ENCODE assay signal across 31 mouse cellular contexts in the genomic region with DNA sequence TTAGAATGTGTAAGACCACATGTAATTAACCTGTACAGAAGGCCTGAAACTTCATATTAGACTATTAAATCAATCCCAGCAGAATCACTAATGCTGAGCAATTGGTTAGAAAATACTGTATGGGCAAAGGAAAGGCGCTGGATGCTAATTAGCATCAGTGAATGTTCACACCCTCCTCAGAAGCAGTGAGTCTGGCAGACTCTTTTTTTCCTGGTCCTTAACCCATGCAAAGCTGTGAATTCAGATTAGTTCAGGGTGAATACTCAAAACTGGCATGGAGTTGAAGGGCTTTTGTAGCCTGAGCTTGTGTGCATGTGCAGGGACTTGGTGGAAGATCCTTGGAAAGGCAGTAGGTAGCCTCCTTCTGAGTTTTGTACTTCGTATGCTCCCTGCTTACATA.
DNase-seq lines count a peak whose midpoint lies in the region; ATAC-seq and TF ChIP-seq lines count a peak whose summit lies in the region.
"Had no signal": no experiment of that assay in that cellular context is flagged by ENCODE, and none has a peak within 500 bp of the region (broad histone marks: within the 10 kb centered on the region; RNA-seq: fewer than 3 reads in every experiment).

No protein-coding gene starts in this region.

- no peak overlapping the region for H3K4me3 ChIP-seq in midbrain, embryonic 14.5 days (replicated peaks; ENCODE audit: low read depth, low read length)
- H3K4me3 ChIP-seq in midbrain, embryonic 16.5 days (ENCODE audit: low read depth, low read length), result no peak overlapping the region
- no peak overlapping the region for H3K4me3 ChIP-seq in forebrain, embryonic 11.5 days (ENCODE audit: low read depth, low read length)
- H3K4me3 ChIP-seq in forebrain, embryonic 14.5 days (ENCODE audit: low read depth, low read length), result no peak overlapping the region
- no peak overlapping the region for H3K4me3 ChIP-seq in forebrain, postnatal 0 days (ENCODE audit: low read depth, low read length)
- H3K4me3 ChIP-seq in layer of hippocampus, adult 2 months, result no peak overlapping the region
- H3K4me3 ChIP-seq: embryonic facial prominence, embryonic 13.5 days; erythroblast, embryonic 14.5 days; gastrocnemius, adult 2 months; heart, embryonic 12.5 days; heart, embryonic 15.5 days had no signal

- no peak overlapping the region for H3K27ac ChIP-seq in midbrain, embryonic 14.5 days (replicated peaks; ENCODE audit: low read depth, low read length)
- H3K27ac ChIP-seq in midbrain, embryonic 16.5 days (ENCODE audit: low read length), result no peak overlapping the region
- peak overlapping the region; percentile 55; the same call in 1 of the 2 replicates for H3K27ac ChIP-seq in forebrain, embryonic 11.5 days (ENCODE audit: low read depth, low read length)
- peak overlapping the region; percentile 52; the same call in 1 of the 2 replicates for H3K27ac ChIP-seq in forebrain, embryonic 14.5 days (ENCODE audit: low read depth, low read length)
- no peak overlapping the region for H3K27ac ChIP-seq in forebrain, postnatal 0 days (ENCODE audit: low read depth, low read length)
- H3K27ac ChIP-seq in layer of hippocampus, adult 2 months, result no peak overlapping the region
- H3K27ac ChIP-seq: embryonic facial prominence, embryonic 13.5 days; gastrocnemius, adult 2 months; heart, embryonic 15.5 days; hindbrain, embryonic 14.5 days; hindbrain, postnatal 0 days had no signal

- H3K9me3 ChIP-seq in midbrain, embryonic 14.5 days (ENCODE audit: control insufficient read depth, low read length), result no peaks in the 10 kb centered on the region
- no peaks in the 10 kb centered on the region; the same call in 1 of the 2 replicates for H3K9me3 ChIP-seq in midbrain, embryonic 16.5 days (replicated peaks; ENCODE audit: control insufficient read depth, low read length, poor library complexity, severe bottlenecking)
- H3K9me3 ChIP-seq in forebrain, embryonic 11.5 days (ENCODE audit: control insufficient read depth, low read length), result peaks cover 2% of the 10 kb centered on the region; the same call in 1 of the 2 replicates
- no peaks in the 10 kb centered on the region for H3K9me3 ChIP-seq in forebrain, embryonic 14.5 days (replicated peaks; ENCODE audit: control insufficient read depth, low read length)
- no peaks in the 10 kb centered on the region for H3K9me3 ChIP-seq in forebrain, postnatal 0 days (ENCODE audit: low read length)
- H3K9me3 ChIP-seq: heart, embryonic 12.5 days; heart, embryonic 15.5 days had no signal

- no peak overlapping the region for H3K9ac ChIP-seq in midbrain, embryonic 14.5 days (replicated peaks; ENCODE audit: low read length)
- H3K9ac ChIP-seq in midbrain, embryonic 16.5 days (ENCODE audit: low read depth, low read length), result no peak overlapping the region
- no peak overlapping the region for H3K9ac ChIP-seq in forebrain, embryonic 11.5 days (ENCODE audit: low read length)
- H3K9ac ChIP-seq in forebrain, embryonic 14.5 days (ENCODE audit: low read length), result no peak overlapping the region
- H3K9ac ChIP-seq in forebrain, postnatal 0 days, result no peak overlapping the region
- H3K9ac ChIP-seq: embryonic facial prominence, embryonic 13.5 days; heart, embryonic 12.5 days; heart, embryonic 15.5 days; hindbrain, embryonic 14.5 days had no signal

- H3K36me3 ChIP-seq in midbrain, embryonic 14.5 days (ENCODE audit: control insufficient read depth, insufficient read depth, low read length), result no peaks in the 10 kb centered on the region
- H3K36me3 ChIP-seq in midbrain, embryonic 16.5 days (ENCODE audit: control insufficient read depth, insufficient read depth, low read length), result no peaks in the 10 kb centered on the region
- no peaks in the 10 kb centered on the region for H3K36me3 ChIP-seq in forebrain, embryonic 11.5 days (ENCODE audit: control insufficient read depth, insufficient read depth, low read length)
- no peaks in the 10 kb centered on the region for H3K36me3 ChIP-seq in forebrain, embryonic 14.5 days (ENCODE audit: control insufficient read depth, insufficient read depth, low read length)
- H3K36me3 ChIP-seq in forebrain, postnatal 0 days (ENCODE audit: insufficient read depth), result no peaks in the 10 kb centered on the region
- H3K36me3 ChIP-seq: embryonic facial prominence, embryonic 13.5 days; G1E; heart, embryonic 12.5 days; heart, embryonic 15.5 days had no signal

- no peaks in the 10 kb centered on the region for H3K27me3 ChIP-seq in midbrain, embryonic 14.5 days (ENCODE audit: control insufficient read depth, insufficient read depth, low read length)
- H3K27me3 ChIP-seq in midbrain, embryonic 16.5 days (ENCODE audit: control insufficient read depth, insufficient read depth, low read depth, low read length), result no peaks in the 10 kb centered on the region
- no peaks in the 10 kb centered on the region for H3K27me3 ChIP-seq in forebrain, embryonic 11.5 days (ENCODE audit: control insufficient read depth, insufficient read depth, low read length)
- no peaks in the 10 kb centered on the region for H3K27me3 ChIP-seq in forebrain, embryonic 14.5 days (replicated peaks; ENCODE audit: control insufficient read depth, insufficient read depth, low read length)
- H3K27me3 ChIP-seq in forebrain, postnatal 0 days (ENCODE audit: insufficient read depth, low read length), result no peaks in the 10 kb centered on the region
- H3K27me3 ChIP-seq: CH12.LX; embryonic facial prominence, embryonic 13.5 days; heart, embryonic 12.5 days; heart, embryonic 15.5 days; Patski had no signal

- DNase-seq in midbrain, embryonic 14.5 days, result peak; percentile 18
- DNase-seq in forebrain, embryonic 11.5 days (ENCODE audit: low spot score), result no peak
- peak; percentile 91 for DNase-seq in forebrain, embryonic 14.5 days (ENCODE audit: low spot score)
- peak; percentile 34 for DNase-seq in forebrain, postnatal 0 days
- DNase-seq in right cerebral cortex, postnatal 14 days, result no peak
- no peak for DNase-seq in layer of hippocampus, adult 2 months (ENCODE audit: low spot score in 2 of 2)
- DNase-seq: adrenal gland, postnatal 10 days; adrenal gland, postnatal 36 days; B cell, adult 2 months; cerebellum, adult 11 months; cerebellum, adult 2 months; cerebellum, adult 9-11 months; cerebellum, postnatal 25 days; gastrocnemius, adult 2 months; gastrocnemius, postnatal 25 days; heart, adult 18-20 months; heart, postnatal 10 days; heart, postnatal 4 days had no signal

- ATAC-seq in midbrain, embryonic 14.5 days (ENCODE audit: low FRiP score, low TSS enrichment), result no peak
- no peak for ATAC-seq in midbrain, embryonic 16.5 days
- ATAC-seq in forebrain, embryonic 11.5 days (replicated peaks; ENCODE audit: low FRiP score), result peak; percentile 80
- ATAC-seq in forebrain, embryonic 14.5 days, result peak; percentile 96
- 0 out of 2 replicates have a peak, but pooled peaks have one; percentile 27 for ATAC-seq in forebrain, postnatal 0 days
- ATAC-seq in monocyte, adult 5-6 weeks (replicated peaks; ENCODE audit: insufficient number of reproducible peaks, low FRiP score, low TSS enrichment, poor library complexity, severe bottlenecking), result no peak
- ATAC-seq: hindbrain, postnatal 0 days; inflammation-experienced regulatory T-cells, adult 6 months; intestine, embryonic 16.5 days; Patski had no signal

- H3K4me2 ChIP-seq in midbrain, embryonic 14.5 days (ENCODE audit: low read length), result no peak overlapping the region
- H3K4me2 ChIP-seq in midbrain, embryonic 16.5 days (ENCODE audit: low read length), result no peak overlapping the region
- H3K4me2 ChIP-seq in forebrain, embryonic 11.5 days (ENCODE audit: low read depth, low read length, severe bottlenecking), result no peak overlapping the region
- H3K4me2 ChIP-seq in forebrain, embryonic 14.5 days (ENCODE audit: low read length), result no peak overlapping the region
- no peak overlapping the region for H3K4me2 ChIP-seq in forebrain, postnatal 0 days (ENCODE audit: low read depth)
- H3K4me2 ChIP-seq: embryonic facial prominence, embryonic 13.5 days; heart, embryonic 12.5 days; heart, embryonic 15.5 days; hindbrain, embryonic 14.5 days had no signal

- no peaks in the 10 kb centered on the region for H3K4me1 ChIP-seq in midbrain, embryonic 14.5 days (ENCODE audit: control insufficient read depth, insufficient read depth, low read length)
- H3K4me1 ChIP-seq in midbrain, embryonic 16.5 days (ENCODE audit: control insufficient read depth, insufficient read depth, low read length), result no peaks in the 10 kb centered on the region
- no peaks in the 10 kb centered on the region; the same call in 1 of the 2 replicates for H3K4me1 ChIP-seq in forebrain, embryonic 11.5 days (replicated peaks; ENCODE audit: control insufficient read depth, insufficient read depth, low read length)
- peaks cover 5% of the 10 kb centered on the region; the same call in 1 of the 2 replicates for H3K4me1 ChIP-seq in forebrain, embryonic 14.5 days (ENCODE audit: control insufficient read depth, insufficient read depth, low read length)
- no peaks in the 10 kb centered on the region for H3K4me1 ChIP-seq in forebrain, postnatal 0 days (ENCODE audit: insufficient read depth)
- H3K4me1 ChIP-seq: embryonic facial prominence, embryonic 13.5 days; heart, embryonic 12.5 days; heart, embryonic 15.5 days had no signal

- no peak for TF ChIP-seq CTCF in forebrain, postnatal 0 days (IDR thresholded peaks at IDR 0.05; ENCODE audit: low read depth)
- TF ChIP-seq CTCF in layer of hippocampus, adult 2 months (conservative IDR thresholded peaks at IDR 0.05), result no peak

- 50% methylated on average over 2 of the region's 2 CpGs for WGBS in midbrain, embryonic 14.5 days
- WGBS in midbrain, embryonic 16.5 days, result 46% methylated on average over 2 of the region's 2 CpGs
- WGBS in forebrain, embryonic 11.5 days, result 29% methylated on average over 2 of the region's 2 CpGs
- 6% methylated on average over 2 of the region's 2 CpGs for WGBS in forebrain, embryonic 14.5 days
- 21% methylated on average over 2 of the region's 2 CpGs for WGBS in forebrain, postnatal 0 days

Comparison
In these comparisons a context has a peak if more than half of its experiments do, and no peak if none do; other contexts are left out.
1. DNase-seq: peak in midbrain, embryonic 14.5 days (single experiment), forebrain, embryonic 14.5 days (single experiment) and forebrain, postnatal 0 days (single experiment); none in forebrain, embryonic 11.5 days (single experiment), right cerebral cortex, postnatal 14 days (single experiment) and layer of hippocampus, adult 2 months (0 of 2).
2. H3K27ac ChIP-seq: peak in forebrain, embryonic 11.5 days (single experiment) and forebrain, embryonic 14.5 days (single experiment); none in midbrain, embryonic 14.5 days (single experiment), midbrain, embryonic 16.5 days (single experiment), forebrain, postnatal 0 days (single experiment) and layer of hippocampus, adult 2 months (single experiment).
3. ATAC-seq: peak in forebrain, embryonic 11.5 days (single experiment), forebrain, embryonic 14.5 days (single experiment) and forebrain, postnatal 0 days (single experiment); none in midbrain, embryonic 14.5 days (single experiment), midbrain, embryonic 16.5 days (single experiment) and monocyte, adult 5-6 weeks (single experiment).